Mouse (Mus musculus): ENCODE data around the gene Tmem202. TPM values are rescaled to one million over a fixed set of nuclear protein-coding genes. Genes with fewer than 3 reads are reported as not detected.

Gene Tmem202
- polyA plus RNA-seq, 1 experiment = 0.82 TPM

DNA sequence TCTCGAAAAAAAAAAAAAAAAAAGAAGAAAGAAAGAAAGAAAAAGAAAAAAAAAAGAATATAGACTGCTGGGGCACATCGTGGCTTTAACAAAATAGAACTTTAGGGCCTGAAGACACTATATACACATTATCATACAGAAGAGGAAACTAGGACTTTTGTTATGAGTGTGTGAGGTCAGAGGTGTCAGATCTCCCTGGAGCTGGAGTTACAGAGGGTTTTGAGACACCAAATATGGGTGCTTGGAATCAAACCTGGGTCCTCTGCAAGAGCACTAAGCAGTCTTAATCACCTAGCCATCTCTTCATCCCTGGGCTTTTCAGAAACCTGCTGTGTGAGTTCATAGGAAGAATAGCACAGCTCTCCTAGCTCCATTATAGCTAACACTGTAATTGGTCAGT is 6.2 kb downstream of the Tmem202 start:
- no peak for DNase-seq (ENCODE audit: low read depth)

DNA sequence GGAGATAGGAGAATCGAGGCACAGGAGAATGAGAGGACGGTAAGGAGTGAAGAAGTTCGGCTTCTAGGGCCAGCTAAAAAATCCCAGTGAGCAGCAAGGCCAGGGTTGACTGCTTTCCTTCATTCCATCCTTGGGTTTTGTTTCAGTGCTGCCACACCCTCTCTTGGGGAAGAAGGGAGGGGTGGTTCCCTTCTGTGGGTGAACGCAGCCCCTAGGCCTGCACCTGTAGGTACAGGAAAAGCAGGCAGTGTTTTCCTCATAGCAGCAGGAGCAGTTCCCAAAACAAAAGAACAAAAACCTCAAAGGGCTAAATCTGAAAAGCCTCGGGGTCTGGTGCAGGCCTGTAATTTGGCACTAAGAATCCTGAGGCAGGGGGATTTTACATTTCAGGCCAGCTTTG is 8.0 kb downstream of the Tmem202 start:
- no peak for DNase-seq (ENCODE audit: low read depth)

DNA sequence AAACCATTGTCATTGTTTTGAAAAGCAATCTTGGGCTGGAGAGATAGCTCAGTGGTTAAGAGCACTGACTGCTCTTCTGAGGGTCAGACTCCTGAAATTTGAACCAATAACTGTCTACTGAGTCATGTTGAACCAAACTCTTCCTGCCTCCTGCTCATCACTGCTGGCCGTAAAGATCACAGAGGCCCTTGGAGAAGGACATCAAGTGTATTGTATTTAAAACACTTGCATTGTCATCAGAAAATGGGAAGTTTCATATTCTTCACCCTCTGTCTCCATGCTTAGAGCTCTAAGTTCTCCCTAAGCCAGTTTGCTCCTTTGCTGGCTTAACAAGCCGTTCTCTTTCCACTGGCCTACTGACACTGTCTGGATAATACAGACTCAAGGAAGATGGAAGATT is 11.4 kb downstream of the Tmem202 start:
- no peak for DNase-seq (ENCODE audit: low read depth)

DNA sequence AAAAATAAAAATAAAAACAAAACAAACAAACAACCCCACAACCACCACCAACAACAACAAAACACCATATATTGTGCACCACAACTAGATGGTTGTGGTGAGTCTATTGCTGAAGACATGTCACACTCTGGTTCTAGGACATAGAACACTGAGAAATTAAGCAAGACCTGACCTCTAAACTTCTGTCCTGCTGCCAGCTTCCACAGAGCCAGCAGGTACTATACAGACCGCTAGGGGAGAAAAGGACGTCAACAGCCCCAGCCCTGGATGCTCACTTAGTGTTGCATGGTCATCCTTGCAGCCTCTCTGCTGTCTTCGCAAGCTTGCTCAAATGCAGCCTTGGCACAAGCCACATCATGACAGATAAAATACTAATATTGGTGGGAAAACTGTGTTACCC is 12.1 kb downstream of the Tmem202 start:
- no peak for DNase-seq (ENCODE audit: low read depth)

DNA sequence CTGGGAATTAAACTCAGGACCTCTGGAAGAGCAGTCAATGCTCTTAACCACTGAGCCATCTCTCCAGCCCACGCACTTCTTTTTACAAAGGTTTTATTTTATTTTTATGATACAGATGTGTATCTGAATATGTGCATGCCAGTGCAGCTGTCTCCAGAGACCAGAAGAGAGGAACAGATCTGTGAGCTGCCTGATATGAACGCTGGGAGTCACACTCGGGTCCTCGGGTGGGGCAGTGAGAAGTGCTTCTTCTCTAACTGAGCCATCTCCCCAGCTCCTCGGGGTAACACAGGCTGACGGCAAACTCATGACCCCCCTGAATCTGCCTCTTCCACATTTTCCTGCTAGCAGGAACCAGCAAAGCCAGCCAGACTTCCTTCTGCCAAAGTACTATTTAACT is 12.9 kb downstream of the Tmem202 start:
- no peak for DNase-seq (ENCODE audit: low read depth)

DNA sequence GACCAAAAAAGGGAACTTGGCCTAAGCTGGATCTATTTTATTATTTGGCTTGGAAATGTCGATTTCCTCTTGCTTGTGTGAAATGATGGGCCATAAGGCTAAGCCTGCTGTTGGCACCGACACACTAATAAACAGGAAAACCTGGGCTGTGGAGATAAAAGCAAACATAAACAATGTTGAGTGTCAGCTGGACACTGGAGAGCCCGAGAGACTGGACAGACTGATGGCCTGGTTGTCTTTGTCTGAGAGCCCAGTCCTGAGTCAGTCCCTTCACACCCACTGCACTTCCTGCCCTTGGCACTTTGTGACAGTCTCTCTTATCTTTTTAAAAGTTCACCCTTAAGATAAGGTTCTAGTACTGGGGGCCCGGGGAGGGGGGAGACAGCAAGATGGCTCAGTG is 16.7 kb downstream of the Tmem202 start:
- DNase-seq (ENCODE audit: low read depth) = no peak

DNA sequence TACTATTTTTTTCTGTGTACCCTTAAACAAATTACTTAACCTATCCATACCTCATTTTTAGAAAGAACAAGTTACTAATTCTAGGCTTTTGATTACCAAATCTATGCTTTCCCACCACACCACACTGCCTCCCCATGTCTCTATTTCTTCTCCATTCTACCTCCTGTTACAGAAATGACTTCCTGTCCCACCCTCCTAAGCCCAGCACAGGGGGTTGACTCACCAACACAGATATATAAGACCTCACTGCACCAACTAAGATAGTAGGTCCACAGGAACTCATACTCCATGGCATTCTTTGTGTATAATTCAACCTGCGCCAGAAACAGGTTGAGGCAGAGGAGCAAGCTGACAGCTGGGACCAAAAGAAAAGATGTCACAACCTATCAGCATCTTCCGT is 20.3 kb downstream of the Tmem202 start:
- DNase-seq (ENCODE audit: low read depth) = no peak

DNA sequence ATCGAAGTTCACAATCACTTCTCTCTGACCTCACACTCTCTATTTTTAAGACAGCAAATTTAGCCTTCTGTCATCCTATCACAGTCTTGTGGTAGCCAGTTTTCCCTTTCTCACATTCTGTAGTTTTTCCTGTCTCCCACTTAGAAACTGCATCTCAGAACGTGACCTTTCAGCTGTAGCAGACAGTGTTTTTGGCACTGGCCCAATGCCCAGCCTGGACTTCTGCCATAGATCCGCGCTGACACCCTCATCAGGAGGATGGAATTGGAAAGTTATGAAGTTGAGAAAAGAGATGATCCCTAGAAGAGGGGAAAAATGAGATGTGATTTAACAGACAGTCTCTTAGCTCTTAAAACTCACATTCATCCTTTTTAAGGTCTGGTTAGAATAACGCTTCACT is 20.7 kb downstream of the Tmem202 start:
- no peak for DNase-seq (ENCODE audit: low read depth)

DNA sequence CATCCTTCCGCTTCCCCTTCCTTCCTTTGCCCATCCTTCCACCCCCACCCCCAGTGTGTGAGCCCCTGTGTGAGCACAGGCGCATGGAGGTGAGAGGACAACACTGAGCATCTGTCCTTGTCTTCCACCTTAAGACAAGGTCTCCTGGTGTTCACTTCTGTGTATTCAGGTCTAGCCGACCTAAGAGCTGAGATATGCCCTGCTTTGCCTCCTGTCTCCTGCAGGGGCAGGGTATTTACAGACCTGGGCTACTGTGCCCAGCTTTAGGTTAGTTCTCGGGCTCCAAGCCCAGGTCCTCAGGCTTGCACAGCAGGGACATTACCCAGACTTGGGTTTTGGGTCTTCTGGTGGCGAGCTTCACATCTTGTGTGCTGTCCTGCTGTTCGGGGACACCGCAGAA is 22.5 kb downstream of the Tmem202 start:
- DNase-seq (ENCODE audit: low read depth) = no peak

DNA sequence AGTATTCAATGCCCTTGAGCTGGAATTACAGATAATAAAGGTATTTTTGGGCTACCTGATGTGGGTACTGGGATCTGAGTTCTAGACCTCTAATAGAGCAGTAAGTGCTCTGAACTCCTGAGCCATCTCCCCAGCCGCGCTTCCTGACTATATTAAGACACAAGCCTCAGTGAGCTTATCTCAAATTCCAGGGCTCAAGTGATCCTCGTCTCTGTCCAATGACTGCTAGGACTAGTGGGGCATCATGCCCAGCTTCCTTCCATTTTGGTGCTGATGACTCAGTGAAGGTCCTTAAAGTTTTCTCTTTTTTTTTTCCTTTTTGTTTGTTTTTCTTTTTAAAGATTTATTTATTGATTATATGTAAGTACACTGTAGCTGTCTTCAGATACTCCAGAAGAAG is 24.6 kb downstream of the Tmem202 start:
- no peak for DNase-seq (ENCODE audit: low read depth)

DNA sequence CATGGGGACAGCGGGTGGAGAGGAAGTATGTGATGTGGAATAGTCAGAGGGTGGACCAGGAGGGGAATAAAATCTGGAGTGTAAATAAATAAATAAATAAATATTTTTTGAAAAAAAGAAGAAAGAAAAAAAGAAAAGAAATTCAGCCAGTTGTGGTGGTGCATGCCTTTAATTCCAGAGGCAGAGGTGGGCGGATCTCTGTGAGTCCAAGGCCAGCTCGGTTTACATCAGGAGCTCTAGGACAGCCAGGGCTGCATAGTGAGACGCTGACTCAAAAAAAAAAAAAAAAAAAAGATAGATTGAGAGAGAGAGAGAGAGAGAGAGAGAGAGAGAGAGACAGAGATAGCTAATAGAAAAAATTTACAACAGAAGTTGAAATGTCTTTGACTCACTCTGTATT is 27.3 kb downstream of the Tmem202 start:
- no peak for DNase-seq (ENCODE audit: low read depth)

DNA sequence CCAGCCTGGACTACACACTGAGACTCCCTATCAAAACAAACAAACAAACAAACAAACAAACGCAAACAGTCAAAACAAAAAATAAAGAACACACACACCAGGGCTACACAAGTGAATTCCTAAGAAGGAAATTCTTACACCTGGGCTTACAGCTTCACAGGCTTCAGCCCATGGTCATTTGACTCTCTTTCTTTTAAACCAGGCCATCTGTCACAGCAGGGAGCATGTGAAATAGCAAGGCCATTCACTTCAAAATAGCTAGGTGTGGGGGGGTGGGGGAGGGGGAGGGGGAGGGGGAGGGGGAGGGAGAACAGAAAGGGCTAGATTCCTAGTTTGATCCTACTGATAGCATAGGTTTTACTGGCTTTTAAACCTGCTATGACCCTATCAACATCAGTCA is 31.5 kb downstream of the Tmem202 start:
- no peak for DNase-seq (ENCODE audit: low read depth)

DNA sequence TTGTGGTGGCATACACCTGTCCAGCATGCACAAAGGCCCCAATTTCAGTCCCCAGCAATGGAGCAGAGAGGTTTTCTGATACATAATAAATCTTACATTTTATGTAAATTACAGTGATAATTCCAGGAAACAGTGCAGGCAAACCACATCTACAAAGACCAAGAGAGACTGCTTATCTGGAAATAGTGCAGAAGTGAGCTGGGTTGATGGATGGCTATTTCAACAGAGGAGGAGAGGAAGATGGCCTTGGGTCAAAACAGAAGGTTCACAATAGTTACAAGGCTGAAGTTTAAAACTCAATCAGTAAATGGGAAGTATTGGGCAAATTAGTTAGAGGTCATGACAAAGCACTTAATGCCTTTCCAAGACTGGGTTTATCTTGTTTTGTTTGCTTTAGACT is 52.3 kb downstream of the Tmem202 start:
- DNase-seq (ENCODE audit: low read depth) = no peak

DNA sequence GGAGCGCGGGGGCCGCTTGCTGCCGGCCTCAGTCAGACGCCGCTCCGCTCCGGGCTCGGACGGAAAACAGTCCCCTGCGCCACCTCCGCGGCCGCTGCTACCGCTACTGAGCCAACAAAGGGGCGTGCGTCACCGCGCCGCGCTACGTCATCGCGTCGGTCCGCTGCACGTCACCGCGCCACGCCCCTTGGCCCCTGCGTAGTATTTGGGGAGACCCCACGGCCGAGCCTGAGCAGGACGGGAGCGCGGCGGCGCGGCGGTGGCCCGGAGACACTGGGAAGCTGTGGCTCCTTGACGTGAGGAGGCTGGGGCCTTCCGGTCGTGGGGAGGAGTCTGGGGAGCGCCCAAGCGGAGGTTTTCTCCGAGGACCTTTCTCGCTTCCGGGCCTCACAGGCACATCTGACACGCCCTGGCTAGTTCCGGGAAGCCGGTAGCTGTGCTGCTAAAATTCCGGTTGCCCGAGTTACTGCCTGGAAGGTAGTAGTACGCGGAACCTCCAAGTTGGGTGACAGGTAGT is 53.0 kb downstream of the Tmem202 start, which contains the start of gene Arih1:
Gene Arih1 (minus strand): TSS at position 70 of the 517 bp plus-strand sequence.
- DNase-seq (ENCODE audit: low read depth) = peak; percentile 57

DNA sequence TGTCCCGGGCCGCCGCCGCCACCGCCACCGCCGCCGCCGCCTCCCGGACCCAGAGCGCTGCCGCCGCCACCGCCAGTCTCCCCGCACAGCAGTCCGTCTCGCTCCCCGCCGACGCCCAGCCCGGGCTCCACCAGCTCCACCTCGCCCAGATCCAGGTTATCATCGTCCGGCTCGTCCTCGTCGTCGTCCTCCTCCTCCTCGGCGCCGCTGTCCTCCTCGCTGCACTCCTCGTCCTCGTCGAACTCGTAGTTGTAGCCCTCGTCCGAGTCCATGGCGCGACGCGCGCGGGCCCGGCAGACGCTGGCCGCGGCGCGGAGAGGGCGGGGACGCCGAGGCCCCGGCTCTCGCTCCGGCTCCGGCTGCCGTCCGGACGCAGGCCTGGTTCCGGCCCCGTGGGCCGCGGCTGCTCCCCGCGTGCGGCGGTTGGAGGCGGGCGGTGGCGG is 53.5 kb downstream of the Tmem202 start:
- DNase-seq (ENCODE audit: low read depth) = no peak

DNA sequence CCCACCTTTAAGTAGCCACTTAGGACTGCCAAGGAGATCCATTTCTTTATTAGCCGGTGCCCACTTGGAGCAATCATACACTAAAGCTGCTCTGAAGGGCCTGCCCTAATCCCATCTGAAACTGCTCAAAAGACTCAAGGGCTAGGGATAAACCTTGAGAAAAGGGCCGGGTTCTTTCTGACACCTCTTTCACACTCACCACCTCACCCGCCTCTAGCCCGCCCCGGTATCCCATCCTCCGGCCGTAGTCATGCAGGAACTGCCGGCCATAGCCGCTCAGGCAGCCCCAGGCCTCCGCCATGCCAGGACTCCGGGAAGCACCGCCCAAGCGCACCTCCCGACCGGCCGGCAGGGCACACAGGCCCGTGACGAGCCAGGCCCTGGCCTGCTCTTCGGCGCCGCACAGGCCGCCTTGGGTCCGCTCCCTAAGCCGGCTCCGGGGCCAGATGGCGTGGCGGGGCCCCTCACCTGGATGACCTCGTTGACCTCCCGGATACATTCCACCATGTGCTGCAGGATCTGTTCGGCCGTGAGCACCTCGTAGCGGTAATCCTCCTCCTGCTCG is 54.1 kb downstream of the Tmem202 start:
- no peak for DNase-seq (ENCODE audit: low read depth)

DNA sequence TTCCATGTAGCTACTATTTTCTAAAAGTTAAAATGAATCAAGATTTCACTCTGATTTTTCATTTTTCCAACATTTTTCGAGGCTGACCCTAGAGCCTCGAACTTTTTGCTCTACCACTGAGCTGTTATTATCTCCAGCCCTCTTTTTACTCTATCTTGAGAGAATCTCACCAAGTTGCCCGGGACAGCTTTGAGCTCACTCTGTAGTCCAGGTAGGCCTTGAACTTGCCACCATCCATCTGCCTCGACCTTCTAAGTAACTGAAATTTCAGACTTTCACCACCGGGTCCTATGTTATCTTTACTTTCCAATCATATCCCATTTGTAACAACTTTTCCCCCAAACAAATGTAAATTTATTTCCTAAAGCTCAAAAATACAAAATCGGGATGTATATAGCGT is 54.9 kb downstream of the Tmem202 start:
- no peak for DNase-seq (ENCODE audit: low read depth)

DNA sequence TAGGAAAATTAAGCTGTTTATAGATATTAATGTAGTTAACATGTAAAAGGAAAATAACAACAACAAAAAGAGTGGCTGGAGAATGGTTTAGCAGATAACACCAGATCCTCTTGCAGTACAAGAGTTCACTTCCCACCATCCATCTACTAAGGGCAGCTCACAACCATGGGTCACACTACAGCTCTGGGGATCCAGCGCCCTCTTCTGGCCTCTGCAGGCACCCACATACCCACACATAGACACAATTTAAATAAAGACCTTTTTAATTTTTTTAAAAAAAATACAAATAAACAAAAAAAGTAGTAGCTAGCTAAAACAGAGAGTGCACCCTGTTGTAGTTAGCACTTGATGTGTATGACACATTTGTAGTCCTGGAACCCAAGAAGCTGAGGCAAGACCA is 57.2 kb downstream of the Tmem202 start:
- DNase-seq (ENCODE audit: low read depth) = no peak

DNA sequence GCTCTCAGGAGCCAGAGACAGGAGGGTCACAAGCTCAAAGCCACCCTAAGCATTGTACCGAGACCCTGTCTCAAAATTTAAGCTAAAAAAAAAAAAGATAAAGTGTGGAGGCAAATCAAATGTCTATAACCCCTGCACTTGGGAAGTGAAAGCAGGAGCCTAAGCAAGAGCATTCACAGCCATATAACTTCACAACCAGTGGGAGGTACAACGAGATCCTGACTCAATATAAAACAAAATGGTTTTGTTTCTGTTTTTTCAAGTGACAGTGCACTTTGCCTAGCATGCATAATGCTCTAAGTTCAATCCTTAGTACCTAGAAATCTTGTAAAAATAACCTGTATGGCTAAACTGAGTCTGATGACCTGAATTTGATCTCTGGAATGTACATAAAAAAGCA is 63.0 kb downstream of the Tmem202 start:
- no peak for DNase-seq (ENCODE audit: low read depth)

DNA sequence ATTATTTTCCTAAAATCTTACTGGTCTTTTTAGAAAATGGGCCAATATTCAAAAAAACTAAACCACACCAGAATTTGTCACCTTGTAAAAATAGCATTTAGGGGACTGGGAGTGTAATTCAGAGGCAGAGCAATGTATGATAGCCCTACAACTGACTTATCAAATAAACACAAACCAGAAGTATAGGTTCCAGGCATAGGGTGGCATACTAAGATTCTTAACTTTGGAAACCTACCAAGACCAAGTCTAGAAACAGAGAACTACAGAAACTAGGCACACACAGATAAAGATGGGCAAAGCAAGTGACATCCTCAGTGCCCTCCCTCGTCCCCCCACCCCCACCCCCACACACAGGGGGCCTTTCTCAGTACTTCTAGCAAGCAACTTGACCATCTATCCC is 64.8 kb downstream of the Tmem202 start:
- no peak for DNase-seq (ENCODE audit: low read depth)

DNA sequence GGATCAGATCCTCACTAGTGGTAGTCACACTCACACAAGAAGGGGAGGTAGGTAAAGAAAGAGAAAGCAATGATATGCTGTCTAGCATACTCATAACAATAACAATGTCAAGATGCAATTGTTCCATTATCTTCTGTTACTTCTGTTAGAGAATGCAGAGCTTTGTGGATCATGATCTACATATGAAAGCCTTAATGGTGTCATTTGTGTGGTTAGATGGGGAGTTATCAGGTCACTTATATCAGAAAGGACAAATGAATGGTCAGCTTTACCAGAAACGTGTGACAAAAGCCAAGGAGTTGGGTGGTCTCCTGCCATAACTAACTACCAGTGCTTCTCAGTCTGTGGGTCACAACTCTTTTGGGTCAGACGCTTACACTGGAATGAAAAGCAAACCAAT is 66.5 kb downstream of the Tmem202 start:
- no peak for DNase-seq (ENCODE audit: low read depth)

DNA sequence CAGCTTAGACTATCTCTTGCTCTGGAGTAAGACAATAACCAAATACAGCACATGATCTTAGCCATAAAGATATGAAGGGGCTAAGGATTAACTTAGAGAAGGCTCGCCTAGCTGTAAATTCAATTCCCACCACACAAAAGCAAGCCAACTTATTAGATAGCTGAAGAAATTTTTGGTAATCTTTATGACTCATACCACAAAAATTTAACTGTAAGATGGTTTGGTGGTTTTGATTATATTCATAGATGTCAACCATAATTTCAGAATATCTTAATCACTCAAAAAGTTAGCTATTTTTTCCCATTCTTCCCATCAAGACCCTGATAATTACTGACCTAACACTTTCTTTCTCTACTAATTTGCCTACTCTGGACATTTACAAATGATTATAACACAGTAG is 70.2 kb downstream of the Tmem202 start:
- no peak for DNase-seq (ENCODE audit: low read depth)
